Mouse (Mus musculus): Measurements from ENCODE around the gene Fuk.

DNA sequence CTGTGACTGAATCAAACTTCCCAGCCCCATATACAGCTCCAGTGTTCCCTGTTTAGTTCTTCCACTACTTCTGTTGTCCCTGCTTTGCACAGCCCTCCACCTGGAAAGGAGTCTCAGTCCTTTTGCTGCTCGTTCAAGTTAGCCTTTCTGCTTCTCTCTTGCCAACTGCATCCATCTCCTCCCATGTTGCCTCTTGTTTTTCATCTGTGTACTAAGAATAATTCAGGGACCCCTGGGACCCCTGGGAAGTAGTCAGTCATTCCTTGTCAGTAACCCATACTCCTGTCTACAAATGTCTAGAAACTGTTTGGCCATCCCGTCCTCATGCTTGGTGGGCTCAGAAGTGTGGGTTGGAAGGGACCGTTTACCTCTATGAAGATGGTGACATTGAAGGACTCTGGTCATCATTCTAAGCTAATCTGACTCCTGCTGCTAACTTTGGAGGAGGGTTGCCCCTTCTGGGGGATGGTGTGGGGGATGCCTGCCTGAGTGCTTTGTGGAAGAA, 18.5 kb upstream of the Fuk start:
- no peak for TF ChIP-seq USF1 (IDR thresholded peaks at IDR 0.05; ENCODE audit: low read depth)
- TF ChIP-seq E2F4 (IDR thresholded peaks at IDR 0.05; ENCODE audit: insufficient read depth): no peak
- TF ChIP-seq POLR2A (IDR thresholded peaks at IDR 0.05; ENCODE audit: insufficient read length, low read depth): no peak
- TF ChIP-seq POLR2AphosphoS2 (IDR thresholded peaks at IDR 0.05; ENCODE audit: insufficient read length, low read depth): no peak
- no peak for TF ChIP-seq MAX (IDR thresholded peaks at IDR 0.05; ENCODE audit: low read depth)
- TF ChIP-seq CEBPB (IDR thresholded peaks at IDR 0.05; ENCODE audit: insufficient read depth, poor library complexity, severe bottlenecking): no peak
- no peak for TF ChIP-seq TCF12 (IDR thresholded peaks at IDR 0.05; ENCODE audit: insufficient read depth, poor library complexity, severe bottlenecking)
- no peak for TF ChIP-seq MYOD1 (IDR thresholded peaks at IDR 0.05; ENCODE audit: control insufficient read depth in 1 of 3, insufficient read length in 2 of 3, low read depth in 2 of 3)
